Mouse (Mus musculus) neural tube, embryonic 15.5 days (tissue): ENCODE measurements around the gene Strap. TPM values are rescaled to one million over a fixed set of nuclear protein-coding genes. Genes with fewer than 3 reads are reported as not detected.
A peak's percentile ranks its signal among the peaks of the same experiment; 100 is the strongest.

ENCODE experiments used
- ATAC-seq: fragments of 200-750 bp; cut with Nextera tagmentation; 2 replicates; pipeline ENCODE4 v1.8.0; 2017; ENCODE audit warnings: mild to moderate bottlenecking, moderate TSS enrichment, moderate library complexity; ENCODE audit not compliant: low FRiP score
- H3K27ac ChIP-seq: fragments of 300-500 bp; sonication (generic); replicated peaks from 2 replicates; pipeline ENCODE4 v1.5.1; 2015; ENCODE audit warnings: mild to moderate bottlenecking, inconsistent platforms
- H3K27me3 ChIP-seq: fragments of 300-500 bp; sonication (generic); replicated peaks from 2 replicates; pipeline ENCODE4 v1.6.1; 2015; ENCODE audit warnings: inconsistent platforms
- H3K36me3 ChIP-seq: fragments of 300-500 bp; sonication (generic); 2 replicates; pipeline ENCODE4 v1.6.1; 2015; ENCODE audit warnings: inconsistent platforms
- H3K4me1 ChIP-seq: fragments of 300-500 bp; sonication (generic); 2 replicates; pipeline ENCODE4 v1.6.1; 2015; ENCODE audit warnings: inconsistent platforms
- H3K4me2 ChIP-seq: fragments of 300-500 bp; sonication (generic); 2 replicates; pipeline ENCODE4 v1.6.1; 2015; ENCODE audit warnings: inconsistent platforms, mild to moderate bottlenecking, moderate library complexity
- H3K4me3 ChIP-seq: fragments of 300-500 bp; sonication (generic); replicated peaks from 2 replicates; pipeline ENCODE4 v1.5.1; 2015; ENCODE audit warnings: mild to moderate bottlenecking, inconsistent platforms
- H3K9ac ChIP-seq: fragments of 300-500 bp; sonication (generic); replicated peaks from 2 replicates; pipeline ENCODE4 v1.6.1; 2015; ENCODE audit warnings: mild to moderate bottlenecking, inconsistent platforms
- H3K9me3 ChIP-seq: fragments of 300-500 bp; sonication (generic); replicated peaks from 2 replicates; pipeline ENCODE4 v1.6.1; 2016; ENCODE audit warnings: inconsistent platforms
- WGBS: fragments of 180-500 bp; shearing (Covaris S2); methylation state at CpG from one replicate; pipeline ENCODE4 v1.1.7; 2015; ENCODE audit warnings: mixed read lengths; 5-methylcytosine and 5-hydroxymethylcytosine counted together
- polyA plus RNA-seq: library from polyadenylated mRNA; unstranded; fragments of >200 nt; fragmentation: Nextera tagmentation; extraction: Ambion mirVana; gene quantifications from 2 replicates; pipeline ENCODE4 v1.2.1, GENCODE M21; 2015

The Strap gene
- polyA plus RNA-seq, 1 experiment from 2014 or later: 155 TPM

- Histone ChIP-seq H3K9me3 (no peaks in the 10 kb centered on the region), H3K4me3 (no peak overlapping the region), H3K27me3 (no peaks in the 10 kb centered on the region), H3K4me2 (no peak overlapping the region), H3K36me3 (no peaks in the 10 kb centered on the region), H3K9ac (no peak overlapping the region), H3K4me1 (0 out of 2 replicates have a peak, but pooled peaks cover 2% of the 10 kb centered on the region), H3K27ac (no peak overlapping the region)
- 61% methylated on average over 9 of the region's 9 CpGs for WGBS
- no peak for ATAC-seq
Measured at GRCm38 (mm10) chr6:137788976-137789590, 54.2 kb downstream of the Strap start.

GRCm38 (mm10) chr6:137789658-137790057 is 54.8 kb downstream of the Strap start:
- Histone ChIP-seq H3K4me2 (no peak overlapping the region), H3K27ac (no peak overlapping the region), H3K9ac (no peak overlapping the region), H3K4me1 (0 out of 2 replicates have a peak, but pooled peaks cover 2% of the 10 kb centered on the region), H3K4me3 (no peak overlapping the region), H3K36me3 (no peaks in the 10 kb centered on the region), H3K9me3 (no peaks in the 10 kb centered on the region), H3K27me3 (no peaks in the 10 kb centered on the region)
- WGBS: 74% methylated on average over 2 of the region's 2 CpGs
- ATAC-seq: no peak

GRCm38 (mm10) chr6:137795494-137795893 is 60.6 kb downstream of the Strap start:
- peaks cover 7% of the 10 kb centered on the region; the same call in 1 of the 2 replicates for H3K36me3 ChIP-seq
- no peak overlapping the region for H3K4me3 ChIP-seq
- H3K27ac ChIP-seq: no peak overlapping the region
- no peaks in the 10 kb centered on the region for H3K27me3 ChIP-seq
- ATAC-seq: no peak
- H3K9ac ChIP-seq: no peak overlapping the region
- H3K4me2 ChIP-seq: no peak overlapping the region
- H3K4me1 ChIP-seq: no peaks in the 10 kb centered on the region
- 67% methylated on average over 2 of the region's 2 CpGs for WGBS
- H3K9me3 ChIP-seq: 0 out of 2 replicates have a peak, but pooled peaks cover 6% of the 10 kb centered on the region

- 76% methylated on average over 29 of the region's 29 CpGs for WGBS
- ATAC-seq: peak; percentile 39; the same call in 1 of the 2 replicates
- no peaks in the 10 kb centered on the region for H3K4me1 ChIP-seq
Measured at GRCm38 (mm10) chr6:137796596-137797567, 62.0 kb downstream of the Strap start.

GRCm38 (mm10) chr6:137799253-137799652 is 64.4 kb downstream of the Strap start:
- ATAC-seq: no peak
- H3K9me3 ChIP-seq: 0 out of 2 replicates have a peak, but pooled peaks cover 6% of the 10 kb centered on the region
- no peak overlapping the region for H3K4me3 ChIP-seq
- H3K4me1 ChIP-seq: no peaks in the 10 kb centered on the region
- 90% methylated on average over 9 of the region's 9 CpGs for WGBS
- H3K27me3 ChIP-seq: no peaks in the 10 kb centered on the region
- H3K36me3 ChIP-seq: peaks cover 7% of the 10 kb centered on the region; the same call in 1 of the 2 replicates
- H3K27ac ChIP-seq: no peak overlapping the region
- H3K4me2 ChIP-seq: no peak overlapping the region
- H3K9ac ChIP-seq: no peak overlapping the region

More at GRCm38 (mm10) chr6:137796596-137797567, 62.0 kb downstream of the Strap start:
- H3K27me3 ChIP-seq: no peaks in the 10 kb centered on the region
- no peak overlapping the region for H3K4me2 ChIP-seq
- H3K27ac ChIP-seq: no peak overlapping the region
- H3K4me3 ChIP-seq: no peak overlapping the region
- H3K9ac ChIP-seq: no peak overlapping the region
- 0 out of 2 replicates have a peak, but pooled peaks cover 6% of the 10 kb centered on the region for H3K9me3 ChIP-seq
- peaks cover 7% of the 10 kb centered on the region; the same call in 1 of the 2 replicates for H3K36me3 ChIP-seq

Other genes with a start within 250 kb of the Strap start
- 22.5 and 29.1 TPM in 2 replicates for gene Eps8, start 80.2 kb upstream of the Strap start, polyA plus RNA-seq
- 12.0 and 23.4 TPM in 2 replicates for gene Dera, start 19.5 kb downstream of the Strap start, polyA plus RNA-seq